Mouse (Mus musculus) spleen, postnatal 4 days (tissue): ENCODE results near the gene Carhsp1.

Experiments used
- DNase-seq, 2 experiments: peaks; one replicate each; pipeline ENCODE4 v3.0.0; 2022; ENCODE audit warnings: low spot score in 2 of 2

Gene Carhsp1

DNA sequence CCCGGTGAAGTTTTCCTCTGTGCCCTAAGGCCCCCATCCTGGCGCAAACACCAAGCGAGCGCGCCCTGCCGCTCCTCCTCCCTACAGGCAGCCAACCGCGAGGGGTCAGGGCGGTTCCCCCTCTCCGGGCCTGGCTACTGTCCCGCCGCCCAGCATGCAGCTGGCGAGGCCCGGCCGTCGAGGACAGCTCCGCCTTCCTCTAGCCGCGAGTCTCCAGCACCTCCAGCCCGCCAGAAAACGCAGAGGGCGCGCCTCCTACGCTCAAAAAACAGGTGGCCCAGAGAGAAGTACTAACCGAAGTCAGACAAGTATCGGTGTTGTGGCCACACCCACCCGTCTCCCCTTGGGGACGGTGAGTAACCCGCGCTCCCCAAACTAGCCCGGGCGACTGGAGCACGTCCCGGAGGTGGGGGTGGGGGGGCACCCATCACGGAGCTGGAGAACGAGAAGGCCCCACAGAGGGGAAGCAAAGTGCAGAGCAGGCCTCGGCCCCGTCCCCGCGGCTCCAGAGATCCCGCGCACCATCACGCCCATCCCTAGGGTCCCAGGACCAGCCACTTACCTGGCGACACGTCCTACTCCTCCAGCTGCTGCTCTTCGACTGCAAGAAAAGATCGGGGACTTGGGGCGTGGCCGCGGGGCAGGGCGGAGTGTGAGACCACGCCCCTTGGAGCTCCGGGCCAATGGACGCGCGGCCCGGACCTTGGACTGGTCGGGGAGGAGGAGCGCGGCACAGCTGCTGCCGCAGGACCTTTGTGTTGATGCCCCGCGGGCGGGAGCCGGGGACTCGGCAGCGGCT is at the start of gene Carhsp1:
Gene Carhsp1 (minus strand): TSS at position 605 of the 799 bp plus-strand sequence.
- DNase-seq, result peak; percentile 98 to 99

DNA sequence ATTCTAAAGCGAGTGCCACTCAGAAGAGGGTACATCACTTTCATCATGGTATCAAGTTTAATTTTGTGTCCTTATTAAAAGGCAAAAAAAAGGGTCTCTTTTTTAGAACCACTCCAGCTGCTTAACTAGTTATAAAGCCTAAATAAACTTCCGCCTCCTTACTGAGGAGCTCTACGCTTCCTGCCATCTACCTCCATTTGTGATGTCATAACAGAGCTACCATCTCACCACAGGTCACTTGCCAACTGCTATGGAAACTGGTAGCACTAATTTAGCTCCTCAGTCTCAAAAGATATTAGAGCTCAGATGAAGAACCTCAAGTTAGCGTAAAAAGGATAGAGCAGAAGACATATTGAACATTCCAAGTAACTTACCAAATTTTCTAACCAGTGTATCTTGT is 48.5 kb upstream of the Carhsp1 start:
- DNase-seq, result no peak

DNA sequence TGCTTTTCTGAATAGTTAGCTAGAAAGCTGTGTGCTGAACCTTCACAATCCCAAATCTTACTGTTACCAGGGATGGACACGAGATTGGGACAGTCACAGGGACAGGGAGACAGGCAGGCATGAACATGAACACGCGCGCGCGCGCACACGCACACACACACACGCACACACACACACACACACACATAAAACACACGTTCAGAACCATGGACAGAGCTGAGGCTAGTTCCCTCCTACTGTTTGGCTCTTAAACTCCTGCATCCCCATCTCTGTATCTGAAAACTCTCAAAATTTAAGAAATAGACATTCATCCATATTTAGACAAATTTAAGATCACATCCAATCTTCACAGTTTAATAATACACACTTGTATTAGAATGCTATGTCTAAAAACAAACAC is 45.8 kb upstream of the Carhsp1 start:
- no peak for DNase-seq

DNA sequence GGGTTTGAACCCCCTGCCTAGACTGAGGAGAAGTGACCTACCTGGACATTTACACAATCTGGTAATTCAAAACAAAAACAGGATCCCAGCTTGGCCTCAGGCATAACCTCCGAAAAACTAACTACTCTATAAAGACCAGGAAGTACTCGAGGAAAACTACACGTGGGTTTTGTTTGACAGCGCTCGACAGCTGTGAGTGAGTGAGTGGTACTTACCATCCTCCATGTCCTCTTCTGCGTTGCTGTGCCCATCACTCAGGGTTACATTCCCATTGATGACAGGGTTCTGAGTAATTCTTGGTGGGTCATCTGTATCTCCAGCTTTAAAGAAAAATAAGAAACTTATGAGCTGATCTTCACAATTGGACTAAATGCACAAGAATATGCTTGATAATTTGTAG is 44.3 kb upstream of the Carhsp1 start:
- DNase-seq, result no peak

DNA sequence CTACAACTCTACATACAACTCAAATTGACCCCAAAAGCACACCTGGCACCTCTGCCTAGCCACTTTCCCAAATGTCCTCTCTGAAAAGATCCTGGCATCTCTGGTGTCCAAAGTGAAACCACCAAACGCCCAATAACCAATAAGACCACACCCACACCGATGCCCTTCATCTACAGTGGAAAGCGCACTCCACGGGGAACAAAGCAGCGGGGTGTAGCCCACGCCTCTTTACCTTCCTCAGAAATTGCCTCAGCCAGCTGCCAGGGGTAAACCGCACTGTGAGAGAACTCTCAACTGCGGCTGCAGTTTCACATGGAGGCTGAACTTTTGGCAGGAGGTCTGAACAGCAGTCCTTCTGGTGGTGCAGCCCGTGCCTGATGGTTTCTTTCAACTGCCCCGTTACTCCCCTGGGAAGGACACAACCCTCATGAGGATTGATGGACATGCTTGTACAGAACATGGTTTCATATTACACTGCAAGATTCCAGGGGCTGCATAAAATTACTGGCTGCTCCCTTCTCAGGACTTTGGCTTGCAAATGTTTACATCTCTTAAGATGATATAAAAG is 43.6 kb upstream of the Carhsp1 start:
- no peak for DNase-seq

DNA sequence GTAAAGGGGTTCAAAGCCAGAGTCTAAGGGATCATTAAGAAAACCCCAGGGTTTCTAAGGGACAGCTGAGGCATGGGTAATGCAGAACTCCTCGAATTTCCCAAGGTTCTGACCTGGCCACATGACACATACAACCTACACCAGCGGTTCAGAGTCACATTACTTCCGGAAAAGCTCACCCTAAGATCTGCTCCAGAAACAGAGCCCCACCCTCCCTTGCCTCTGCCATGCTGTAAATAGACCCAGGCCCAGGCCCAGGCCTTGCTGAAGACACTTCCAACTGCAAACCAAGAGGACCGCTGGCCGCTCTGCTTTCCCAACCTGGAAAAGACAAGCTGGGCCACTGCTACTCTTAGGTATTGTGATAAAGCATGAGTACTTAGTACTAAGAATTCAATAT is 42.9 kb upstream of the Carhsp1 start:
- no peak for DNase-seq

DNA sequence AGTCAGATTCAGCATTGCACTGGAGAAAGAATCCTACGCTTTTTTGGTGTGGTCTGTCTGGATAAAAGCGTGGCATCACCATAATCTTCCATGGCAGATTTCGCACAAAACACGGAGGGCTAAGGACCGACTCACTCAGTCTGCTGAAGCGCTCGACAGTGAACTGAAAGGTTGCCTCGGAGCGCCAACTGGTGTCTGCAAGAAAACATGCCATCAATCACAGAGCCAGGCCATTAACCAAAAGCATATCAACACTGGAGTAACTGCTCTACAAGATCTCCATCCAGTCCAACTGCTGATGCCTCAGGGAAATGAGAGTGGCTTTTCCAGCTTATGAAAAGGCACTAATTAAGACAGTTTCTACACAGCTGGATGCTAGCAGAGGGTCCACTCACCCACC is 40.0 kb upstream of the Carhsp1 start:
- DNase-seq, result no peak

DNA sequence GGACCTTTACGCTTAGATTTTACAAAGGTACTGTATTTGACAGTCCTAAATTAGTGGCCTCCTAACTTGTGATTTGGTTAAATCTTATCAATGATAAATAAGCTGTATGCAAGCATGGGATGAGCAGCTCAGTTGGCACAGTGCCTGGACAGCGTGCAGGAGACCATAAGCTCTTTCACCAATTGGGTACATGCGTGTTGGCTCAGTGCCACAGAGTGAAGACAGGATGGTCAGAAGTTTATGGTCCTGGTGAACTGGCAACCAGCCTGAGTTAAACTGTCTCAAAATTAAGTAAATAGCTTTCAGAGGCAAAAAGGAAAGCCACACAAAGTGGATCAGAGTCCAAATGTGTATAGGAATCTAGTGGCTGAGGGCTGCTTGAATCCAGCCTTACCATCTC is 28.6 kb upstream of the Carhsp1 start:
- no peak for DNase-seq

DNA sequence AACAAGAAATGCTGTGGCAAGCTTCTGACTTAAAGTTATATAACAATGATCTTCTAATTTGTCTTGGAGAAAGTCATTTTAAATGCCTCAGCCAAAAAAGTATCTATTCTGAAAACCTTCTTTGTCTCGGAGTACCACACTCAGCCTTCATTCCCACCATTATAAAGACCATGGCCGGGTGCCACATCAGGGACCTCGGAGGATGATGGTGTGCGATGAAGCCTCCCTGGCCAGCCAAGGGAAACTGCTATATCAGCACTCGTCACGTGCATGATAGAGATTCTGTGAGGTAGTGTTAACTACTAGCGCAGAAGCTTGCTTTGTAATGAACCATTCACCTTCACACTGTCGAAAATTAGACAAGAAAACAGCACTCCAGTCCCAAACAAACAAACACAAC is 27.6 kb upstream of the Carhsp1 start:
- DNase-seq, result no peak

DNA sequence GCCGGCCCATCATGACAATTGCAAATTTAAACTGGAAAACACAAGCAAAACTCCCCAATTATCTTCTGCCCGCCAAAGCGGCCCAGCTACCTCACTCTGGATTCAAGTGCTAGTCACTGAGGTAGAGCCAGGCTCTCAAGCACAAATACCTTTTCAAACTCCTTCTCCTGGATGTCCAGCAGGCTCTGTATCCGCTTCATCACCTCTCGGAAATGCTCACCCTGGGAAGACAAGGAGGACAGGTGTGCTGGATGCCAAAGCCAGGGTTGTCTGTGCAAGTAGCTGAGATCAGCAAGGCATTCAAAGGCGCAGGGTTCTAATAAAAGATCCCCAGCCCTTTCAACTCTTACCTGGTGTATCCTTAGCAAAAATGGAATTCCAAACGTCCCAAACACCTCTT is 19.3 kb upstream of the Carhsp1 start:
- DNase-seq, result no peak

DNA sequence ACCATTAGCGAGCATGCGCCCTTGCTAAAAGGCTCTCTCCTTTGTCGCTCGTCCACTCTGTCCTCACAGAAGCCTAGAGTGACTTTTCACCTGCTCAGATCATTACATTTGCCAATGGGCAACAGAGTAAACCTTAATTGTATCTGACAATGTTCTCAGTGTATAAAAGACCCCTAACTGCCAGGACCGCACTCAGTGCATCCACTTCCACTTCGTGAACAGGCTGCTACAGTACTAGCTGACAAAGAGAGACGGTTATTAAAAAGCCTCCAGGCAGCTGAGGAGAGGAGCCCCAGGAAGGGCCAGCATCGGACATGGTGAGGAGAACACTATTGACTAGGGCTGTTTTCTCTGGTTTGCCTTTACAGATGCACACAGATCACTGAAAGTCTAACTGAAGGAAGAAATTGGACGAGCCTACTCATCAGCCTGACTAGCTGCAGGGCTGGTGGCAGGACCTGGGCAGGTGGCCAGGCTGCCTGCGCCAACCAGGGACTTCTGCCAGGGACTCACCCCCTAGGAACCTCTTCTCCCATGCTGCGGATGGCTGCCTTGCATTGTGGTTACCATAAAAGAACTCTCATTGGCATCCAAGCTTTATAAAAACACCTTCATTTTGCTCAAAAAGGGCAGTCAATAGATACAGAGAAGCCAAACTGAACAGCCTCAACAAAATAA is 18.2 kb upstream of the Carhsp1 start:
- no peak for DNase-seq

DNA sequence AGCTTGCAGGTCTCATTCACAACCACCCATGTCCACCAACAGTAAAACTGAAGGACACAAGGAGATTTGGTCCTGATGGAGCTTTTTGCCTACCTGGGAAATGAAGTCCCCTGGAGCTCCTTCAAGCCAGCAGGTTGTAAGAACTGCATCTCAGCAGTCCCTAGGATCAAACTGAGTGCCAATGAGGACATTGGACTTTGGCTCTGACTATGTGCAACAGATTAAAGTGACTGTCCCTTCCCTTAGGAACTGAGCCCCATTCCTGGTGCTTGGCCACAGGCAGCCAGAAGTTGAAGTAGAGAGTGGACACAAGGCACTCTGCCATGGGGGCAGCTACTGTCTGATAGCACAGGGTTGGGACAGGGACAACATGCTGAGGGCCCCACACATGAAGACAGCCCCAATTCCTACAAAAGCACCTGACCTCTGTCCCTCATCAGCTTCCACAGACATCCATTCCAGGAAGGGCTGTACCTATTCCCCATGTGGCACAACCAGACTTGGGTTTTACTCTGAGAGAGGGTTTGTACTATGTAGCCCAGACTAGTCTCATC is 15.7 kb upstream of the Carhsp1 start:
- DNase-seq, result peak in 1 of 2 experiments; percentile 71

DNA sequence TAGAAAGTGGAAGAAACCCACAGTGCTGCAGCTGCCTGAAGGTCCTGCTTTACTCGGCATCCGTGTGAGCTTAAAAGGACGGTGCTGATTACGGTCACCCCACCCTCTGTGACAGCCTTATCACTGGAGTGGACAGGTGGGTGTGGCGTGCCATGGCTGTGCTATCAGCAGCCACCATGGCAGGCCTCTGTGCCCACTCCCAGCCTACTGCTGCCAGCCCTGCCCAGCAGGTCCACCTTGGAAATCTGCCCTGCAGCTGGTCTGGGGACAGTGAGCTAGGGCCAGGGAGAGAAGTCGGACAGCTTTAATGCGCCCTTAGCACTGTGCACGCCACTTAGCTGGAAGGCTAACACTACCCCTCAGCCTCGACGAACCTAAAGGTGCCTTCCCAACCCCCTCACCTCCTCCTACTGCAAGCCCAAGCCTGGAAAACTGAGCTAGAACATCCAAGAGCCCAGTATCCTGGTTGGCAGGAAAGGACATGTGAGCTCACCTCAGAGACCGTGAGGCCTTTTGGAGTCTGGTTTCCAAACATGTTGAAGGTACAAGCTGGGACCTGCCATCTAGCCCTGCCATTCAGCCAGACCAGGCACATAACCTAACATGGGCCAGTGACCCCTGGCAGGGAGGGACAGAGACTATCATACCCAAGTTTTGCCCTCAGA is 15.0 kb upstream of the Carhsp1 start:
- DNase-seq, result peak; percentile 88

DNA sequence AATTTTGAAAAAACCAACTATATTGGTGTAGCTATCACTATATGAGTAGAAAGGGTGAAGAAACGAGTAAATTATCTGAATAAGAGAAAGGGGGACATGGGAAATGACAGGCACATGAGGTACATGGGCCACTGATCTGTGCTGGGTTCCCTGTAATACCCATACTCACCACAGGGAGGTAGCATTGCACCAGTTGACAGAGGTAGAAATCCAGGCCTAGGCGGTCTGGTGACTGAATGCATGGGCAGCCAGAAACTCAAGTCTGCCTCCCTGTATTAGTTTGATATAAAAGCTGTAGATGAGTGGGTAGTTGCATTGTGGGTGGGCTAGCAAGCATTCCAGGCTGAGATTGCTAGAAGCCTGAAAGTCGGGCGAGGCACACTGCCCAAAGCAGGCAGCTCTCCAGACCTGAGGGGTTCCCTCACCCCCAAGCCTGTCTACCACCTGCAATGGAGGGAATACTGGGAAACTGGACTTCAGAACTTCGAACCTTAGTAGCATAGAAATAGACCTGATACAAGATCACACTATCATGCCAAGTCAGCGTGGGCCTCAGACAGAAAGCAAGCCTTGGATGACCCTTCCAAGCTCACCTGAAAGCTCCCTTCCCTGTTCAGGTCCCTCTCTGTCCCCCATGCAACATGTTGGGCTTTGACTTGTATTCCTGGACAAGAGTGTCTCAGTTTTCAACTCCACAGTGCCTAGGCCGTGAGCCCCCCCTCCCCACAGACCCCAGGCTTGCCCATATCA is 14.3 kb upstream of the Carhsp1 start:
- peak; percentile 90 to 94 for DNase-seq

DNA sequence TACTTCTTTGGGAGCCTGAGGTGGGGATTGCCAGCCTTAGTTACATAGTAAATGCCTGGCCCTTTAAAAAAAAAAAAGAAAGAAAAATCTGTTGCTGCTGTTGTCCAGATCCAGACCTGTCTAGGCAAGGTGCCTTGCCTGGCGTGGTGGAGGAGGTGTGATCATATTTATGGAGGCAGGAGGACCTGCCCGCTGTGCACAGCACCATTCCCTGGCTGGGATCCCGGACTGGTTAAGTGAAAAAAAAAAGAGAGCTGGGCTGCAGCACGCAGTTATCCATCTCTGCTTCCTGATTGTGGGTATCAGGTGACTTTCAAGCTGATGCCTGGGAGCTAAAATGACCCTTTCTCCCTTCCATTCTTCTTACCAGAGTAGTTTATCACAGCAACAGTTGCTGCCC is 13.1 kb upstream of the Carhsp1 start:
- DNase-seq, result no peak

DNA sequence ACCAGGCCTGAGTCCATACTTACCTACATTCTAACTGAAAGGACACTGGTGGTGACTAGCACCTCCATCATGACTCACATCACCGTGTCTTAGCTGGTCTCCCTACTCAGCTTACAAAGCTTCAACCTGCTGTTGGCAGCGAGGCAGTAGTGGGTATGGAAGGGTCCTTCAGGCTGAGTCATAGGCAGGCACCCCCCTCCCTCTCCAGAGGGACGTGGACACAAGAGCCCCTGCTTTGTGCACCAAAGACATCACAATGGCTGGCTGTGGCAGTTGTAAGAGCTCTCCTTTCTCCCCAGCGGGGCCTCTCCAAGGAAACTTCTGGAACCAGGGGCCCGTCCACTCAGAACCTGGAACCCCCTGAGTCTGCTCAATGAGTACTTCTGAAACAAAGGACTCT is 8.5 kb upstream of the Carhsp1 start, which contains the start of gene Gm5767:
Gene Gm5767 (plus strand): TSS at position 301 of the 400 bp plus-strand sequence.
- DNase-seq, result no peak

DNA sequence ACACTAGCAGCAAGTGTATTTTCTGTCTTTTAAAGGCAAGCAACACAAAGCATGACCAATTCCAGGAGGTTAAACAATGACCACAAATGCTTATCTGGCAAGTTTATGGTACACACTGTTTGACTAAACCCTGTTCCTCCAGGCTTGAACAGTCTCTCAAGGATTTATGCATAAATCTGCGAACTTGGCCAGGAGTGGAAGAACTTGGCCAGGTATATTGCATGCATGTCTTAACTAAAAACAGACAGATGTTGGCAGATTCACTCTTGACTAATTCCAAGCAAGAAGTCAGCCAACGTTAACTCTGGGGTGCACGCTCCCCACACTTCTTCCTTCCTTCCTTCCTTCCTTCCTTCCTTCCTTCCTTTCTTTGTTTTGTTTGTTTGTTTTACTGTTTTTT is 7.8 kb upstream of the Carhsp1 start:
- no peak for DNase-seq

DNA sequence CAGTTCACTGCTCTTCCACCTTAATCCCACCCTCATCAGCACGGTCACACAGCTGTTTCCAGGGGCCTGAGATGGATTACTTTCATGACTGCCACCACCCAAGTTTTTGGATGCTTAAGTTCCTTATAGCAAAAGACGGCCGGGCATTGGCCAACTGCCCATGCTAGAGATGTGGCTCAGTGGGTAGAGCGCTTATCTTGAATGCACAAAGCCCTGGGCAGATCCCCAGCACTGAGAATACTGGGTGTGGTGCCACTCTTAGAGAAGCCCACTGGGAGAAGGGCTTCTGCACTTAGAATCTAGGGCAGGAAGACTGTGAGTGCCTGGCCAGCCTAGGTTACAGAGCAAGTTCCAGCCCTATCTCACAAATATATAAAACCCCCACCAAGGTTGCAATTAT is 6.7 kb upstream of the Carhsp1 start:
- peak; percentile 82 for DNase-seq

DNA sequence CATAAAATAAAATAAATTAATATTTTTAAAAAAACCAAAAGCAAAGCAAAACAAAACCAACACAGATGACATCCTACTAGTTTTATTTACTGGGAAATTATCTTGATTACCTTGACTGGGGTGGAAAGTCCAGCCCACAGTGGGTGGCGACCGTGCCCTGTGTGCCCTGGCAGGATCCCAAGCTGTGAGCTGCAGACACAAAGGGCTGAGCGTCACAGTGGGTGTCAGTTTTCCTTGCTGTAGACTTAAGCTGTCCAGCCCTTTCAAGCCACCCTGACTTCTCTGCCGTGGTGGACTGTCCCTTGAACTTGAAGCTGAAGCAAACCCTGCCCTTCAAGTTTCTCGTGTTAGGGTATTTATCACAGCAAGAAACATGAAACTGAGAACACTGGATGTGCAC is 6.1 kb upstream of the Carhsp1 start:
- peak; percentile 74 to 82 for DNase-seq

DNA sequence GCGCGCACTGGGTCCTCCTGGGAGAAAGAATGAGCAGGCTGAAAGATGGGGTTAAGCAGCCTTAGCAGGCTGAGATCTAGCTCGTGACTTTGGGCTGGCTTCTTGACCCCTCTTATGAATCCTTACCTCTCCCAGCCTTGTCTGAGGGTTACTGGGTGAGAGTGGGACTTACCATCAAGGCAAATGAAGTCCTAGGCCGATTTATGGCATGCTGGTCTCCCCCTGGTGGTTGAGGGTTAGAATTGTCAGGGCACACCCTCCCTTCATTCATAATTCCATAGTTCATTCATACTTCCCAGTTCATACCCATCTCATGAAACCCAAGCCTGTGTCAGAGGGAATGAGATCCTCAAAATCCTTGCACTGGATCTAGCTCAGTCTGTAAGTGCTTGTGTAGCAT is 4.8 kb upstream of the Carhsp1 start:
- DNase-seq, result peak; percentile 80 to 88

DNA sequence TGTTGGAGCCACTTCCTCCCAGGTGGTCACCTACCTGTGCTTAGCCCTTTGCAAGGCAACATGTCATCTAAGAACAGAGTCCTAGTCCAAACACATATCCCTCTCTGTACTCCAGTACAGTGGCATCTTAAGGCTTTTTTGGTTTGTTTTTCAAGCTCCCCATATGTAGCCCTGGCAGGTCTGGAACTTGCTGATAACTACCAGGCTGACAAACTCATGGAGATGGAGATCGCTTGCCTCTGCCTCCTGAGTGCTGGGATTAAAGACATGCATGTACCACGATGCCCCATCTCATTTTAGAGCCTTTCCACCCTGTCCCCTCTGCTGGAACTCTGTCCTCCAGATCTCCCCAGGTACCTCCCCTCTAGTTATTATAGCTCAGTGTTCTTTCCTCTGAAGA is 4.3 kb upstream of the Carhsp1 start:
- DNase-seq, result peak in 1 of 2 experiments; percentile 52
